Mouse (Mus musculus): ENCODE results near the gene Irf1. TPM values are rescaled to one million over a fixed set of nuclear protein-coding genes. Genes with fewer than 3 reads are reported as not detected.

Irf1 gene
- polyA plus RNA-seq, 2 experiments from 2014 or later: 310 to 397 TPM

DNA sequence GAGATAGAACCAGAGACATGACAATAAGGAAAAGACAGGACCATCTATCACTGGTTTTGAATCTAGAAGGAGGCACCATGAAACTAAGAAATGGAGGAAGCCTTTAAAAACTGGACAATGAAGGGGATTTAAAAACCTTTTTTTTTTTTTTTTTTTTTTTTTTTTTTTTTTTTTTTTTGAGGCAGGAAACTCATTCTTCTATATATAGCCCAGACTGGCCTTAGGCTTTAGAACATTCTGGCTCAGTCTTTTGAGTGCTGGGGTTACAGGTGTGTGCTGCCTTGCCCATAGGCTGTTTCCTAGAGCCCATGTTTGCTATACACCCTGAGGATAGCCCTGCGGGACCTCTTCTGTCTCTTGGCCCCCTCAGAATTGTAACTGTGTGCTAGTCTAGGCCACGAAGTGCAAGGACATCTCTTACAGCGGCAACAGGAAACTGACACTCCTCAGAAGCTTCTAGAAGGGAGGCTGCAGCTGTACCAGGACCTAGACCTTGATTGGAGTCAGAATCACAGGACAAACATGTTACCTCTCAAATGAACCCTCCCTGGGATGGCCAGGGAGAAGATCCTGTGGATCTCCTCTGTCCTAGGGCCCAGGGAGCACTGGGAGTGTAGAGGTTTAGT lies 15.6 kb downstream of the Irf1 start:
- ATAC-seq: peak; percentile 74

DNA sequence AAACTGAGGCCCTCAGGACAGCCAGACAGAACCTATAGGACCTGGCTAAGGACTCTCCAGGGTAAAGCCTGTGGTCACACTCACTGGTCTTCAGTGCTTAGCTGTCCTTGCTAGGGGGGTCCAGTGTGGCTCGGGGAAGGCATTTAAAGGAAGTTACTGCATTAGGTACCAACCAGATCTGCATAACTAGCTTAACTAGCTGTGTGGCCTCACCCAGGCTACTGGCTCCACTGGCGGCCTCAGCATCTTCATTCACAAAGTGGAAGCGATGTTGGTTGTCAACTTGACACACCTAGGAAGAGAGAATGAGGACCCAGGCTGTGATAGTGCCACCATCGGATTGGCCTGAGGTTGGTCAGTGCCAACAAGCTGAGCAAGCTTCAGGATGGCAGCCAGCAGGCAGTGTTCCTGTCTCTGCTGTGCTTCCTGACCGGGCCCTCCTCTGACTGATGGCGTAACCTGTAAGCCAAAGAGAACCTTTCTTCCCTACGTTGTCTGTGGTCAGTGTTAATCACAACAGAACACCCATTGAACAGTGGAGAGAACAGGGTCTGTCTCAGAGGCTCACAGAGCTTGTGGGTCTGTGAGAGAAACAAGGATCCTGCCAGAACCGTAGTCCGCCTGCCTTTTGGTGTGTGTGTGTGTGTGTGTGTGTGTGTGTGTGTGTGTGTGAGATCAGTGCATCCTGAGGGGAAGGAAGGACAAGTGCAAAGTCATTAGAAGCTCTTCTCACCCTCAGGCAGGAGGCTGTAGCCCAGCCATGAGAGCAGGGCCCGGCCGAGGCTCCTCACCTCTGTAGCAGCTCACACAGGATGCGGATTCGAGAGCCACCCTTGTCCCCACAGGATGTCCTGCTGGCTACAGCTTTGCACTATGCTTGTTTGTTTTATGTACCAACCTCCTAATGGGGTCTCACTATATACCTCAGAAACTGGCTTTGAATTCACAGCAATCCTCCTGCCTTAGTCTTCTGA lies 16.5 kb downstream of the Irf1 start:
- peak; percentile 46 for ATAC-seq

DNA sequence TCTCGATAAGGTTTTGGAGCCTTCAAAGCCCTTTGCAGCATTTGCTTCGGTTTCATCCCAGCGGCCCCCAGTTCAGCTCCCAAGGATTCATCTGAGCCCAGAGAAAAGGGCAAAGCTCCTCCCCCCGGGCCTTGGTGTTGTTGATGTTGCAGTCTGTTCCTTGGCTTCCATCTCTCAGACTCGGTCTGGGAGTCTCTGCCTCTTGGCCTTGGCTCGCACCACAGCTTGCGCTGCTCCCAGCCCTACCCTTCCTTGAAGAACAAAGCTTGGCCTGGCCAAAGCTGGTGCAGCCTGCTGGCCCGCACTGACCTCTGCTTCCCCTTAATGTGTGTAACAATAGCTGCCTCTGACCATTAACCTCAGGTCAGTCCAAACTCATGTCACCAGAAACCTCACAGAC lies 18.4 kb downstream of the Irf1 start:
- no peak for ATAC-seq

DNA sequence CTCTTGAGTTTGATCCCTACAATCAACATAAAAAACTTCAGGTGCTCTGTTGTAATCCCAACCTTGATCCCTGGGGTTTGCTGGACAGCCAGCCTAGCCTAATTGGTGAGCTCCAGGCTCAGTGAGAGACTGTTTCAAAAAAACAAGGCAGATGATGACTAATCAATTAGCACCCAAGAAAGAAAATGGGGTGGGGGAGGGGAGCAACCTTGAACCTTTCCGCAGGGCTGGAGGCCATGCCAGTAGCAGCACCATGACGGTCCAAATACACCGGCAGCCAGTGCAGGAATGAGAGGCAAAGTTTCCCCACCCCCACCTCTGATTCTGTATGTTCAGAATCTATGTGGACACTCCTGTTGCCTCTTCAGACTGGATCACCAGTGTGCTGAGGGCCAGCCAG lies 19.5 kb downstream of the Irf1 start:
- no peak for ATAC-seq

DNA sequence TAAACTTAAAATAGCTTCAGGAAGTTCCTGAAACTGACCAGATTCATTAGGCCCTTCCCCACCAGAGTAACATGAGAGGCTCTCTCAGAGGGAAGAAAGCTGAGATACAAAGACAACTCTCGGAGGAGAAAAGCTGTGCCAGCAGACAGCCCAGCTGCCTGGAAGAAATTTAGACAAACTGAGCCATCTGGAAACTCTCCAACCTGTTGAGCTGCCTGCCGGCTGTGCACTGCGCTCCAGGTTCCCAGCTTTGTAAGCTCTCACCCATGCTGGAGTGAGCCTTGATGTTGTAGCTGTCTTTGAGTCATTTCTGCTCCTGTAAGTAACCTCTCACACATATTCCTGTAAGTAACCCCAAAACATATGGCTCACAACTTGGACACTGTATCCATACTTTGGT lies 23.2 kb downstream of the Irf1 start:
- no peak for ATAC-seq

DNA sequence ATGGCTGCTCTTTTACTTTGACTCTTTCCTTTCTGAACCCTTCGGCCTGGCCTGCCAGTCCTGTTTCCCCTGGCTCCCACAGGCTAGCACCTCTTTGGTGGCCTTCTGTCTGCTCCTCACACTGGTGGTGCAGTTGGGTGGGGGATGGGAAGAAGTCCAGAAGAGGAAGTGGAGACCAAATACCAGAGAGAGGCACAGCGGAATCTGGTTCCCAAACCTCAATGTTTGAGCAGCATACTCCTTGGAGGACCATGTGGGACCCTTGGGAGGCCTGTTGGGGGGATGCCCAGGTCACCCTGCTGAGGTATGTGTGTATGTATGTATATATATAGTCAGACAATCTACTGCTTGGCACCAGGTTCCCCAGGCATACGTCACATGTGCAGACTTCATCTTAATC lies 24.2 kb downstream of the Irf1 start:
- no peak for ATAC-seq

DNA sequence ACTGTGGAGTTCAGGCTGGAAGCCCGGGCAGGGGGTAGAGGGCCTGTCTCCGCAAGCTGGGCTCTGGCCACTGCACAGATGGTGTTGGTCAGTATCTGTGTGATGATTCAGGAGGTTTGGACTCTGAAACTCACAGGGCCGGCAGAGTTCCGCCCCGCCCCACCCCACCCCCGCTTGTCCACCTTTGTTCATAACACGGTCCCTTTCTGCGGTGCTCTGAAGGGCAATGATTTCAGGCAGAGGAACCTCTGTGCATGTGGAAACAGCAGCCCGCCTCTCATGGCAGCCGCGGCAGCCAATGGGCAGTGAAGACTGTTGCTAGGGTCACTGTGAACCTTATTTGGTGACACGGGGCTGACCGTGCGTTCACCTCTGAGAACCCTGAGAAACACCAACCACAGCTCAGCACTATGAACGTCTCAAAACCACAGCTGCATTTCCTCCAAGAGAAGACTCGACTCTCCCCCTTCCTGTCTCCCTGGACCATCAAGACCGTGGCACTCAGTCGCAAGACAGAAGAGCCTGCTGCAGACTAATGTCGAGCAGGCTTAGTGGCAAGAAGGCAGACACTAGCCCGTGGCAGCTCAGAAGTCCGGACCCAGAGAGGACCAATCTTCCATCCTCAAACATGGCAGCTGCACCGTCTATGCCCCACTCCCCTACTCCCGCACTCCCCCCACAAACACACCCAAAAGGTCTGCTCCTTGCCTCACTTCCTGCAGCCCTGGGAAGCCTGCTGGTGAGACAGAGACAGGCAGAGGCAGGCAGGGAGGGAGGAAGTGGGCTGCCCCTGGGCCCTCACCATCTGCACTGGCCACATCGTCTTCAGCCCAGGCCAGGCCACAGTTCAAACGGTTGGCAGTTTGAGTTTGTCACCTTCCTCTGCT lies 25.1 kb downstream of the Irf1 start:
- peak; percentile 91 for ATAC-seq

DNA sequence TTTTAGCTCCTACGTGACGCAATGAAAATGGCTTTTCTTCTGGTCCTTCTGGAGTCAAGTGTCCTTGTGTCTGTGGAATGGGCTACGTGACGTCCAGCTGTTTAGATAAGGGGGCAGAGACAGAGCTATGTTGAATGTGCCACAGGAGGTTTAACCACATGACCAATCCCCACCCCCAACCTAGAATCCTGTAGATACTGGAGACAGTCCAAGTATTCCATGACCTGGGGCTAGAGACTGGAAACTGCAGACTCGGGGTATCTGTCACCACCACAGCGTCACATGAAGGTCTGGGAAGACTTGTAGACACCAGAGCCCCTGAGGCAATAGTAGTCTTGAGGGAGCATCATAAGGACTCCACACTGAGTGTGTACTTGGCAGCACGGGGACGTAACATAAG lies 26.0 kb downstream of the Irf1 start:
- ATAC-seq: no peak

DNA sequence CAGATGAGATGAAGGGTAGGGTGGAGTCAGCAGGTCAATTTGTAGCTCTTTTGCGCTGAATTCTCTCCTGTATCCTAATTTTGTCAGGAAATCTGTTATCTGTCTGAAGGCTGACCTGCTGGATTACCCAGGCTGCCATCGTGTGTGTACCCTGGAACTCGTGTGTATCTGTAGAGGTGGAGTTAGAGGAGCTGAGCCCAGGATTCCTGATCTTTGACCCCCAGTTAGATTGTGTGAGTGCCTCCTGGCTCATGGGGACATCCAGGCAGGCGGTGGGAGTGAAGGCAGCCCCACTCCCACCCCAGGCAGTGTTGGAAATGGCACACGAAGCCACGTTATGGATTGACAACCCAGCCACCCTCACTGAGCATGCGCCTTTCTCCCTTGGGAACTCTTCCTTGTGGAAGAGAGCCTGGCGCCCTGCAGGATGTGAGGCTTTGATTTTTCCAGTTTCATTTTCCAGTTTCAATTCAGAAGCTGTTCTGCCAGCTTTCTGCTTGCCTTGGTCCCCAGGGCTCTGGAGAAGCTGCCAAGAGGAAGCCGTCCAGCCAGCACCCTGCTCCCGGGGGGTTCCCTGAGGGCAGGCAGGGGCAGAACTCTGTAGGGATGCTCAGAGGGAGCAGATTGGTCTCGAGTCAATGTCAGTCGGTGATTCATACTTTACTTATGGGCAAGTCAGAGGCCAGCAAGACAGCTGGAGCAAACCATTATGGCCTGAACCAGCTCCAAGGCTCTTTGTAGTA lies 26.8 kb downstream of the Irf1 start:
- ATAC-seq: no peak

DNA sequence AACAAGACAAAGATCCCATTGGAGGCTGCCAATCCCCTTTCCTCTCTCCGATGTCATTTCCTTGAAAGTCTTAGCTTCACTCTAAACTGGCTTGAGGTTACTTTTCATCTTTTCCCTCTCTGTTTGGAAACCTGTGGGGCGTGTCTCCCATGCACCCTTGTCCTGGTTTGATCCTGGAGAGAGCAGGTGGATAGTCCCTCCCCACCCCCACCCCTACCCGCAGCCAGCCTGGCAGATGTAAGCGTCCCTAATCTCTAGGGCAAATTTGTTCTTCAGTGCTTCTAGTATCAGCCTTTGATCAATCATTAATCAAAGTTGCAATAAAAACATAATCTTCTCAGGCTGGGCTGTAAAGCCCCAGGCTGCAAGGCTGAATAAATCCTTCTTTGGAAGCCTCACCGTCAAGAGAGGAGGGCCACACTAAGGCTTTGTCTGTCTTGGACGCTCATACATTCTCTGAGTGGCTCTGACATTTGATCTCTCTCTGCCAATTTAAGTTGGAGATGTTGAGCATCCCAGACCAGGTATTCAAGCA lies 27.6 kb downstream of the Irf1 start:
- ATAC-seq: no peak

DNA sequence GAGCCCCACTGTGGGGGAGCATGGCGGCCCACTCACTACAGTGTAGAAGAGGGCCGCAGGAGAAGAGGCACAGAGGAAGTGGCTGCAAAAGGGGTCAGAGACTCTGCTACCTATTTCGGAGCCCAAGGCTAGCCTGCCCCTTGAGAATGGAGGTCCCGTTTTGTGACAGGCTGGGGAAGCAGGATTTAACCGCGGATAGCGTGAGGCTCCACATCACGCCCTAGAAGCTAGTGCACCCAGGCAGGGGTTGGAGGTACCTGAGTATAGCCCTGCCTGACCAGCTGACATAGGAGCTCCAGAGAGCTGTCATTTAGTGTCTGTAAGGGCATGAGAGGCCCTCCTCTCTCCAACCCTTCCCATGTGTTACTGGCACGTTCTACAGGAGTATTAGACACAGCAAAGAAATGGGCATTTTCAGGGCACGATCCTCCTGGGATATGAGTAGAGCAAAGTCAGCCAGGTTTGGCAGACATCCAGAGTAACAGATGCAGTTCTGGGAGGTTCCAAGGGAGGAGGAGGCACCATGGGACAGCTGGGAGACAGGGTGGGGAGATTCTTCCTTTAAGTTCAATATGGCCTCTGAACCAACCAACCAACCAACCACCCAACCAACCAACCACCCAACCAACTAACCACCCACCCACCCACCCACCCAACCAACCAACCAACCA lies 28.4 kb downstream of the Irf1 start:
- ATAC-seq: no peak

DNA sequence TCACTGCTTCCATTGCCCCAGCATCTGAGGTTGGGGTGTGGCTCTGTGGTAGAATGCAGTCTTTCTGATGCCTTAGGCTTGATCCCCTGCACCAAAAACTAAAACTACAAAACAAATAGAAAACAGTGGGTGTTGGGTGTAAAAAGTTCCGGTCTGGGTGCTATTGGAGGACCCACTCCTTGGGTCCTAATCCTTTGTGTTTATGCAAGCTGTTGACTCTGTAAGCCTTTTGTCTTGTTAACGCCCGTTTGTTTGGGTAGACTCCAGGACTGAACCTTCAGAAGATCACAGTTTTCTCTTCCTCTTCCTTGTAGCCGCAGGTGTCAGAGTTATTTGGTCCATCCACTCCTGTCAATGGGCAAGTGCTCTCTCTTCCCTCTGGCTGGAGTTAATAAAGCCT lies 30.2 kb downstream of the Irf1 start:
- no peak for ATAC-seq

DNA sequence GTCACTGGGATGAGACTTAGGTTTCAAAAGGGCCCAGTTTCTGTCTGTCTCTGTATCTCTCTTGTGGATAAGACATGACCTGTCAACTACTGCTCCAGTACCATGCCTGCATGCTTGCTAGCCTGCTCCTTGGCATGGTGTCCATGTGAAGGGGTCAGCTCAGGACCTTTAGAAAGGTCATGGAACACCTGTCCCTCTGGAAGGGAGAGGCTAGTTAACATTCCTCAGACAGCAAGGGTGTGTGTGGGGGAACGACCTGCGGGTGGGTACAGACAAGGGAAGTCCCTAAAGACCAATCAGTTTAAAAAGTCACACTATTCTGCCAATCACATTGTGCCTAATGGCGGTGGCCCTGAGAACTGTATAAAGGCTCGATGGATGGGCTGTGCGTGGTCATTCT lies 31.2 kb downstream of the Irf1 start:
- no peak for ATAC-seq

DNA sequence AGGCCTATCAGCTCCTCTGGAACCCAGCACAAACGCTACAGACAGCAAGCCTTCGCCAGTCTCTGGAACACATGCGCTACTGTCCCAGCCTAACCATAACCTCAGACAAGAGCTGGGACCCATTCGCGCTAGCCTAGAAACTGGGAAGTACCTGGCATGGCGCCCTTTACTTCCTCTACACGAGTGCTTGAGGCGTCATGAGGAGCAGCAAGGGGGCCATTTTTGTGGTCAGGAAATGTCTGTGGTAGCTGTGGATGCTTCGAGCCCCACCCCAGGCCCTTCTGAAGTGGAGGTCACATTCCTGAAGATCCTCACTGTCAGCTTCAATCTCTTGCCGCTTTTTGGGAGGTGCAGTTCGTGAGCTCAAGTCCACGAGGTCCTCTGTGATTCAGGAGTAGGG lies 33.3 kb downstream of the Irf1 start:
- ATAC-seq: peak; percentile 68

DNA sequence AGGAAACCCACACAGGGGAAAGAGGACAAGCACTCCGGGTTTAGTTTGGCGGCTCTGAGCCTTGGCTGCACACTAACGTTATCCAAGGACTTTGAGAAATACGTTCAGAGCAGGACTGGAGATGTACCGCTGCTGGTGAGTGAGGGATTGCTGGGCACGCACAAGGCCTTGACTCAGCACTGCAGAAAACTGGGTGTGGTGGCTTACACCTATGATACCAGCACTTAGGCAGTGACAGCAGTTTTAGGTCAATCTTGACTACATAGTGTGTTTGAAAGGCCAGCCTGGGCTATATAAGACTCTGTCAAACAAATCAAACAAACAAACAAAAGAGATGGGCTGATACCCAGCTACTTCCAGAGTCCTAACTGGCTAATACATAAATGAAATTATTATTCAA lies 33.7 kb downstream of the Irf1 start:
- ATAC-seq: peak; percentile 40

DNA sequence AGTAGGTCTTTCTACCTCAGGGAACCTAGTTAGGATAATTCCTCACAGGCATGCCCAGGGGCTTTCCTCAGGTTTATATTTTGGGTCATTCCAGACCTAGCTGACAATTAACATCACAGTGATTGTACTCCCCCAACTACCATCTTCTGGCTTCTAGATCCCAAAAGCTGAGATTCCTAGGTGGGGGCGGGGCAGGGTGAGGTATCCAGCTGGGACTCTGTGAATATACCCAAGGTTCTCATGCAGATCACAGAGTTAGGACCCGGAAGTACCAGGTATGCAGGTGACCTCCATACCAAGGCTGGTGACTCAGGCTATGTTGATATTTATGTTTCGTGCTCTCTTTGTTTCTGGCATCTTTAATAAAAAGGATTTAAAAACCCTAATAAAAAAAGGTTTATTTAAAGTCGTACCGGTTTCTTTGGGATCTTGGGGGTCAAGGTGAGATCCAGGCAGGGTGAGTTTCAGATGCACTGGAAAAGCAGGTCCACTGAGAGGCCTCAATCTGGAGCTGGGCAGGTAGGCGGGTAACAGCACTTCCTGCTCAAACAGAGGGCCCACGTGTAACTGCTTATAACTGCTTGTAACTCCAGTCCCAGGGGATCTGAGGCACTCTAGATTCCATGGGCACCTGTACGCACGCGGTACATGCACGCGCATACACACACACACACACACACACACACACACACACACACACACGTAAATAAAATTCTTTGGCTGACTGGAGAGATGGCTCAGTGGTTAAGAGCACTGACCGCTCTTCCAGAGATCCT lies 34.9 kb downstream of the Irf1 start:
- no peak for ATAC-seq

DNA sequence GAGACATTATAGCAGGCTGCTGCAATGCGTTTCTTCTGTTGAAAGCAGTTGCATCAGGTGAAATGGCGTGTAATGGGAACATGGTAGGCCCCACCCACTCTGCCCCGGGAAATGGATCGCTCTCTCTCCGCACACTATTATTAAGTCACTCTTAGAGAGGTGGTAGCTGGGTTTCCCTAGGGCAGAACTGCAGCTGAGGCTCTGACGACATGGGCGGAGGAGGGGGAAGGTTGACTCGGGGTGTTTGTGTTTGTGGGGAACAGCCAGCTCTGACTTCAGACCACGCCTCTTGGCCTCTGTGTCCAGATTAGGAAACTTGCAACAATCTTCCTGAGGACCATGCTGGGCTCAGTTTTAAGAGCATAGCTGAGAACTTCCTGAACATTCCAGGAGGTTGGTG lies 36.0 kb downstream of the Irf1 start:
- ATAC-seq: no peak

DNA sequence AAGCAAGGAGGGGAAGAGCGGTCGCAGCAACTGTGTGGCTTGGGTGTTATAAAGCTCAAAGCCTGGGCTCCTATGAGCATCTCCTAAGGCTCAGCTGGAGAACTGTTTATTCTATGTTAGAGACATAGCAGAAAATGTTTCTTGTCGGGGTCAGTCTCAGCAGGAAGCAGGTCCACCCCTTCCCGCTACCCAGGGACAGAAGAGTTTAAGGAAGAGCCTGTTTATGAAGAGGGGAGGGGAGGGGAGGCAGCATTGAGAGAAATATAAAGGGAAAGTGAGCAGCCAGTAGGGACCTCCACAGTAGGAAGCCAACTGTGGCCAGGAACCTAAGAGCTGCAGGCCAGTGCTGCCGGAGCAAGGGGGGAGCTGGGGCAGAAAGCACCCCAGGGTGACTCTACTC lies 39.5 kb downstream of the Irf1 start:
- ATAC-seq: no peak

DNA sequence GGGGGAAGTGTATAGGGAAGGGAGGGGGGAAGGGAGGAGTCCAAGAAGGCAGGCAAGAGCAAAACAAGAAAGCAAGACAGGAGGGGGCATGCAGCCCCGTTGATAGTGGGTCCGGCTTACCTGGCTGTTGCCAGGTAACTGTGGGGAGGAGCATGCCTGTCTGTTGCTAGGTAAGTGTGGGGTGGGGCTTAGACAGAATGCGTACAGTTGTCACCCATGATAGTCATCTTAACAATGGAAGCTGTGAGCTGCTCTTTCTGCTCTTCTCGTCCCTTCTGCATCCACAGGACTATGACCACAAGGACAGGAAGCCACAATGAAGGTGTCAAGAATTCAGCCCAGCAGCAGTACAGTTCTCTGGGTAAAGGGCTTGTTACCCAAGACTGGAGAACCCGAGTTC lies 40.3 kb downstream of the Irf1 start:
- peak; percentile 34 for ATAC-seq

DNA sequence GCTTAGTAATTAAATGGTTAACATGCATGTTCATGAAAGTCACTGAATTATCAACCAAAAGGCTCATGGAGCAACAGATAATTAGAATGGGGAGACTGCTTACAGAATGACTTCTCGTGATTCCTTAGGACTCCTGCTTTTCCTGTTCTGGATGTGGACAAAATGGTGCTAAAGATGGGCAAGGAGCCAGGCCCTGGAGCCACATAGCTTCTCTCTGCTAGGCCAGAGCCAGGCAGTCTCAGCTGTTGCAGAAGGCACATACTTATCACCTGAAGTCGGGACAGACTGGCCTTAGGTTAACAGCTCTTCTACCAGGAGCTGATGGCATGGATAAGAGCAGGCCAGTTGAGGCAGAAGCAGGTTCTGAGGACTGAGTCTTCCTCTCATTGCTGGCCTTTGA lies 40.9 kb downstream of the Irf1 start:
- ATAC-seq: no peak

DNA sequence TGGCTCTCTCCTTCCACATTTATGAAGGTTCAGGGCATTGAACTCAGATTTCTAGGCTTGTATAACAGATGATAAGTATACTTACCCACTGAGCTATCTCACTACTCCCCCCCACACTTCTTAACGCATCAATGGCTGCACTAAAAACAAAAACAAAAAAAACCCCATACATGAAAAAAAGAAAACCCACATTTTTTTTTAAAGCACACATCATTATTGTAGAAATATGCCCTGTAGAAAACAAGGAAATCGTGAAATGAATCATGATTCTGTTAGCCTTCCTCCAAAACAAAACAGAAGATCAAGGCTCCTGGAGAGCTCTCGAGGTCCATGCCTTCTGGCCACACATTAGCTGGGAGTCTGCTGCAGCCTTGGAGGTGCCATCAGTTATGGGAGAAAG lies 41.5 kb downstream of the Irf1 start:
- ATAC-seq: no peak
